Mouse (Mus musculus) left cerebral cortex, postnatal 4 days (tissue): ENCODE results near the gene Prpf39. TPM values are rescaled to one million over a fixed set of nuclear protein-coding genes. Genes with fewer than 3 reads are reported as not detected.

Experiments
- DNase-seq: peaks from one replicate; pipeline ENCODE4 v3.0.0-alpha.2; 2022
- intact Hi-C: fragments of 180-260 bp; cut with DNase I; formaldehyde crosslinking; loops from one replicate; pipeline ENCODE4 v1.15.1; 2025
- total RNA-seq, 2 experiments: library from RNA; stranded (reverse); gene quantifications; 2 replicates each; pipeline ENCODE4 v1.2.3; 2021

Prpf39 gene
- 10 to 100 TPM; 60.2 to 62.9 TPM for total RNA-seq

DNA sequence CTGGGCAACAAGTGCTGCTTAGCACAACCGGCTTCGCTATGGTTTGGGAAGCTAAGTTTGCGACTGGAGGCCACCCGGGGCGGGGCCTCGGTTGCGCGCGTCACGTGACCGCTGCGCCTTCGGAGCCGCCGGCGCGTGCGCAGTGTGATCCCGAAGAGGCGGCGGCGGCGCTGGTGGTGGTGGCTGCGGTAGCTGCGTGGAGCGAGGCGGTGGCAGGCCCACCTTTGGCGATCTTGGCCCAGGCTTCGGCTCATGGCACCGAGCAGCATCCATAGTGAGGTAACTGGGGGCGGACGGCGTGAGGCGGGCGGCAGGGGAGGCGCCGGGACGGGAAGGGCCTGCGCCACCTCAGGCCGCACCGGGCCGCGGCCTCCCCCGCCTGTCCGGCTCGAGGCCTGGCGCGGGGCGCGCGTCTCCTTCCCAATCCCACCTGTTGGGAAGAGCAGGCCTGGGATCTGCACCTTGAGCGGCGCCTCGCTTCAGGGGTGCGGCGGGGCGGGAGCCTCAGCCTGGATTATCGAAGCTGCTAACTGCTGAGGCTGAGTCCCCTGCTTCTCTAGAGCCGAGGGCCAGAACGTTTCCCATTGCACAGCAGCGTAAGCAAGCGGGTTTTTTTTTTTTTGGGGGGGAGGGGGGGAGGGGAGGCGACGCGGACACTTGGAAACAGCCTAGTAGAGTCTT lies at the start of gene Prpf39:
TSS of gene Prpf39 (plus strand) at position 144 of the 681 bp plus-strand sequence.
- peak; percentile 91 for DNase-seq
- intact Hi-C loops: no loop called here

DNA sequence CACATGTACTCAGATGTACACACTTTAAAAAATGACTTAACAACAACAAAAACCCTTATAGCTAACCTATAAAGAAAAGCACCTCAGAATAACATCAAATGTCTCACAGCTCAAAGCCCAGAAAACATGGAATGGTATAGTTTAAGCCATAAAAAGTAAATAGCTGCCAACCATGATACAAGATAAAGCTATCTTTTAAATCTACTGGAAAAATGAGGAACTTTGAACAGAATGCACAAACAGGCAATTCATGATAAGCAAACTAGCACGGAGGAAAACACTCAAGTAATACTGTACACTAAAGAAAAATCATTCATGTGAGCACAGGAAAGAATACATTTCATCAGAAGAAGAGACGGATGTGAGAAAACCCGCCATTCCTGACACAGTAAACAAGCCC lies 28.4 kb upstream of the Prpf39 start:
- DNase-seq: no peak
- intact Hi-C loops: no loop called here

- no peak for DNase-seq
- intact Hi-C loops: no loop called here
These were observed 13.3 kb upstream of the Prpf39 start for GRCm38 (mm10) chr12:65022842-65023241.

GRCm38 (mm10) chr12:65035839-65036189 lies 319 bp upstream of the Prpf39 start:
- DNase-seq: no peak
- intact Hi-C loops: no loop called here

DNA sequence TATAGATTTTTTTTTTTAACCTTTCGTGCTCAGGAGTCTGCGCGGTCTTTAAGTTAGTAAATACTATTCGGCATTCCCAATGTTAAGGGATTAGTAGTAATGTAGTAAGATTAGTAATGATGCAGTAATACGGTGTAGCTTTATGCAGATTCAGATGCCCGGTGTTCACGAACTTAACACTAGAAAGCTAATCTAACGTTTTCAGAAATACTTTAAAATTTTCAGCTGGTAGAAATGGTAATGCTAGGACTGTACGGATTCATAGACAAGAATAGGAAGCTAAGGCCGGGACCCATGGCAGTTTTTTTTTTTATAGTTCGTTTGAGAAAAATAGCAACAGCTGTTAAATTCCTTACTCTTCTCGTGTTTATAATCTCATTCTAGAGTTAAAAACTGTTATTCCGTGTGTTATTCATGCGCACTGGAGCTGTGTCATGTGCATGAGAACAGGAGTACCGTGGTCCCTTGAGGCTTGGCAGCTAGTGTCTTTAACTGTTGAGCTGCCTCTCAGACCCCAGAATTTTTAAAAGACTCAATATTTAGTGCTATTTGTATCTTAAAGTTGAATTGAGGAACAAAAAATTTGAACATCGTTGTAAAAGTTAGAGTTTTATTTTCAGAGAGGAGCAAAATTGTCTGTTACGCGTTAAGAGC lies 886 bp downstream of the Prpf39 start:
- no peak for DNase-seq
- intact Hi-C loops: no loop called here

GRCm38 (mm10) chr12:65037546-65037937 lies 1.4 kb downstream of the Prpf39 start:
- intact Hi-C loops: no loop called here
- no peak for DNase-seq

GRCm38 (mm10) chr12:65048799-65049198 lies 12.7 kb downstream of the Prpf39 start:
- intact Hi-C loops: no loop called here
- DNase-seq: no peak

GRCm38 (mm10) chr12:65058203-65058602 lies 22.1 kb downstream of the Prpf39 start:
- intact Hi-C loops: no loop called here
- no peak for DNase-seq

- DNase-seq: no peak
- intact Hi-C loops: no loop called here
These were observed 24.9 kb downstream of the Prpf39 start for GRCm38 (mm10) chr12:65061082-65061481.

DNA sequence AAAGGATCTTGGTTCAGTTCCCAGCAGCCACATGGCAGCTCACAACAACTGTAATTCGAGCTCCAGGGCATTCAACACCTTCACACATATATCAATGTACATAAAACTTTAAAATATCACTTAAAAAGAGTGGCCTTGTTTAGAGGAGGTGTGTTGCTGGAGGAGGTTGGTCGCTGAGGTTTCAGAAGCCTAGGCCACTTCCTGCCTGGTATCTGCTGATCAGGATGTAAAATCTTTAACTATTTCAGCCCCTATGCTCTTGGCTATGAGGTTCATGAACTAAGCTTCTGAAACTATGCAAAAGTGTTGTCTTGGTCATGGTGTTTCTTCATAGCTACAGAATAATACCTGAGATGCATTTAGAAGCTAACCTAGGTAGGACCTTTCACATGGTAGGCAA lies 29.1 kb downstream of the Prpf39 start:
- intact Hi-C loops: no loop called here
- no peak for DNase-seq

DNA sequence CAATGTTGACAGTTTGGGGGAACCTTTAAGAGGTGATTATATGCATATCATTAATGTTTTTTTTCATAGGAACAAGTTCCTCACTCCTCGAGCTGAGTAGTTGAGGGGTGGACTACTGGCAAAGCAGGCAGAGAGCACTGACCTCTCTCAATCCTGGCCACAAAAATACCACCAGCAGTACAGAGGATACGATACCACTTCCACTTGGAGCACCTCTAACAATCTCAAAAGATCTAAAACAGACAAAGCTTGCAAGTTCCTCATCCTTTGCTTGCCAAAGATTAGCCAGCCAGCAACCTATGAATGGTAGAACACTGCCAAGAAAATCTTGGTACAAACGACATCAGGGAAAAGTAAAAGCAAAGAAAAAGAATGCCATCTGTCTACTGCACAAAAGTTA lies 30.1 kb downstream of the Prpf39 start:
- intact Hi-C loops: no loop called here
- DNase-seq: no peak

DNA sequence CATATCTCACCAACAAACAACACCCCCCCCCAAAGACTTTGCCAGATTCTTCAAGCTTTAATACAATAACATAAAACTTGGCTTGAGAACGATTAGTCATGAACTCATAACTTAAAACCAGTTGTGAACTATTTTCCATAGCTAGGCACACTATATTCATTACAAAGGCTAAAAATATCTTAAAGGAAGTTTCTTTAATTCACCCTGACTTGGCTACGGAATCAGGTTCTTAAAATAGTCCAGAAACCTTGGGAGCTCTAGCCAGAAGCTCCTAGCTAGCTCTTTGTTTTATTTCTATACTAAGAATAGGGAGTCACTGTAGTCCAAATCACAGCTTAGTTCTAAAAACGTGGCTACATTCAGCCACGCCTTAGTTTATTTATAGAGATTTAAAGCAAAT lies 32.3 kb downstream of the Prpf39 start:
- DNase-seq: no peak
- intact Hi-C loops: no loop called here

DNA sequence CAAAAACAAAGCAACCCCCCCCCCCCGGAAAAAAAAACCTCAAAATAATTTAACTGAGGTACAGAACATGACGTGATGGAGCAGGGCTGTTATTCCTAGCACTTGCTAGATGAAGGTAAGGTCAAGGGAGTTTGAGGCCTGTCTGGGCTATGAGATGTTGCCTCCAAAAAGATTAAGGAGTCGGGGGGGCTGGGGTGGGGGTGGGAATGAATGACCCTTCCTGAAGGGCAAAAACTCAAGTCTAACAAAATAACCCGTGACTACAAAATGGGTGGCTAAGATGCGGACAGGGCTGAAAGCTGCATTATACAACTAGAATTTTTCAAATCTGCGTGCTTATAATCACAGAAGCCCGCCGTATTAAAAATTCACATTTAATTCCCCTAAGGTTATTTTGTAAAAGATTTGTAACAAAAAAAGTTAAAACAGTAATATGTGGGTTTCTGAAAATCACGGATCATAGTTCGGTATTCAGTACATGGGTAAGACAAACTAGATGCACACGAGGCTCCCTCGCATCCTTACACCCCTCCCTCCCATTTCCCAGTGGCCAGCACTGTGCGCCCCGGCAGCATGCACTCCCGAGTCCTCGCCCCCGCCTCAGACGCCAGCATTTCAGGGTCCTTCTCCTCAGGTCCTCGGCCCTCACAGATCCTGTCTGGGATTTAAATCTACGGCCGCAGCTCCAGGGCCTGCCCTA lies 36.9 kb downstream of the Prpf39 start:
- DNase-seq: no peak
- intact Hi-C loops: no loop called here

DNA sequence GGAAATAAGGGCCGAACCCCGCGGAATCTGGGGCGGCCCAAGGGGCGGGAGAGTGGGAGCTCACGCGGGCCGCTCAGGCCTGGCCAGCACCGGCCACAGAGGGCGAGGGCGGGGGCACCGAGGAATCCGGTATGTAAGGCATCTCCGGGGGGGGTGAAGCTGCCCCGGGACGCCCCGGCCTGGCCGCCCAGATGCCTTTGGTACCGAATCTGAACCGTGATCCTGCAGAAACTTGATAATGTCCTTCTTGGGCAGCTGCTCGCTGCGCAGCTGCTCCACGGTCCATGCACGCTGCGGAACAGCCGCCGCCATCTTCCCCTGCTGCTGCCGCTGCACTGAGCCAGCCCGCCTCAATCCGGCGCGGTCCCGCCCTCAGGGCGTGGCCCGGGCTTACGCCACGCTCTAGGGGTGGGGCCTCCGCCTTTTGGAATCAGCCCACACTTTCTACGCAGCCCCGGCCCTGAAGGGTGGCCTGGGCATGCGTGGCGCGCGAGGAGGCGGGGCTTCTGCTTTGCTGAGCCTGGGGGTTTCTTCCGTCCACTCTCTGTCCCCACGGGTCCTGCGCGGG lies 37.6 kb downstream of the Prpf39 start, which contains the start of gene Fkbp3:
TSS of gene Fkbp3 (minus strand) at position 397 of the 568 bp plus-strand sequence.
- intact Hi-C loops: no loop called here
- peak; percentile 98 for DNase-seq

GRCm38 (mm10) chr12:65074651-65075050 lies 38.5 kb downstream of the Prpf39 start:
- intact Hi-C loops: no loop called here
- DNase-seq: no peak

- peak; percentile 91 for DNase-seq
- intact Hi-C loops: no loop called here
These were observed 39.1 kb downstream of the Prpf39 start, which contains the start of gene Fancm for GRCm38 (mm10) chr12:65075085-65075732. Gene Fancm, plus strand, starts transcription at chr12:65075603.

DNA sequence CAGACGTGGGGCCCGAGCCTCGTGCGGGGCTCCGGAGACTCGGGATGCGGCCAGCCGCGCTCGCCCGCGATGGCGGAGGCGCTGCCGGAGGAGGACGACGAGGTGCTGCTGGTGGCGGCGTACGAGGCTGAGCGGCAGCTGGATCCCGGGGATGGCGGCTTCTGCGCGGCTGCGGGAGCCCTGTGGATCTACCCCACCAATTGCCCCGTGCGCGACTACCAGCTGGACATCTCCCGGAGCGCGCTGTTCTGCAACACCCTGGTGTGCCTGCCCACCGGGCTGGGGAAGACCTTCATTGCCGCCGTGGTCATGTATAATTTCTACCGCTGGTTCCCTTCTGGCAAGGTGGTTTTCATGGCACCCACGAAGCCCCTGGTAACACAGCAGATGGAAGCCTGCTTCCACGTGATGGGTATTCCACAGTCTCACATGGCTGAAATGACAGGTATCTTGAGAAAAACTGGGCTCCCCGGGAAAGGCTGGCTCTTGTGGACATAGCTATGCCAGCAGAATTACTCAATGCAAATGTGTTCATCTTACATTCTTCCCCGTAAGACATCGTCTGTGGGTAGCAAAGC lies 39.7 kb downstream of the Prpf39 start:
- DNase-seq: no peak
- intact Hi-C loops: no loop called here

DNA sequence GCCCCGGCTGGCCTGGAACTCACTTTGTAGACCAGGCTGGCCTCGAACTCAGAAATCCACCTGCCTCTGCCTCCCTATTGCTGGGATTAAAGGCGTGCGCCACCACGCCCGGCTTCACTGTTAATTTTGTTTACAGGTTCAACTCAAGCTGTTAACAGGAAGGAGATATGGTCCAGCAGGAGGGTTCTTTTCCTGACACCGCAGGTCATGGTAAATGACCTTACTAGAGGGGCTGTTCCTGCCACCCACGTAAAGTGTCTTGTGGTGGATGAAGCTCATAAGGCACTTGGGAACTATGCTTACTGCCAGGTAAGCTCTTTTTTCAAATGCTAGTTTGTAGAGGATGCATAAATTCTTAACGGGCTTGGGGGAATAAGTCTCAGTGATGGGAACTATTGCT lies 40.8 kb downstream of the Prpf39 start:
- intact Hi-C loops: no loop called here
- DNase-seq: no peak

GRCm38 (mm10) chr12:65108746-65109145 lies 72.6 kb downstream of the Prpf39 start:
- intact Hi-C loops: no loop called here

DNA sequence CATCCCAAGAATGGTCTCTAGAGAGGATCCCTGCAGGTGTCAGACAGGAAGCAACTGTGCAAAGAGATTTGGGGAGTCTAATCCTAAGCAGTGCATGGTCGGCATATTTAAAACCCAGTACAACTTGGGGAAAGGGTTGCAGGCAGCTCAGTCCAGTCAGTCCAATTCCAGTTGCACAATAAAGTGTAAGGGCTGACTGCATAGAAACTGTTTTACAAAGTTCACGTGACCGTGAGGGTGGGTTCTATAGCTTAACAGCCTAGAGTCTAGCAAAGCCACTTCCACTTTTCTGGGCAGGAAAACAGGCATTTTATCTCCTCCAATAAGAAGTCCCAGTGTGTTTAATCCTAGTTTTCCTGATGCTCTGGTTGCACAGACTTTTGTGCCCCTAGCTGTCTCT lies 75.4 kb downstream of the Prpf39 start:
- DNase-seq: no peak
- intact Hi-C loops: no loop called here

More at GRCm38 (mm10) chr12:65108746-65109145, 72.6 kb downstream of the Prpf39 start:
- no peak for DNase-seq

DNA sequence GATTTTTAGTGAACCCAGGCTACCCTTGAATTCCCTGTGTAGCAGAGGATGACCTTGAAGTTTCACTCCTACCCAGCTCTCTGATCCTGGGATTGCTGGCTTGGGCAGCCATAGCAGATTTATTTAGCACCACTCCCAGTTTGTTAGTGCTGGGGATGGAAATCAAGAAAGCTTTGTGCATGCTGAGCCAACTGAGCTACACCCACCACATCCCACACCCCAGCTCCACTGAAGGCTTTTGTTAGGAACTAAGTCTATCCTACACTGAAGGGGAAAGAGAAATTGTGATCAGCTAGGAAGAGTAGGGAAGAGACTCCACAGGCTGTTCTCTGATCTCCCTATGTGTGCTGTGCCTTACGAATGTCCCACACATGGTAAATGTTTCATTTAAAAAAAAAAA lies 76.7 kb downstream of the Prpf39 start:
- DNase-seq: no peak
- intact Hi-C loops: no loop called here
